Mouse (Mus musculus): Measurements from ENCODE around the gene Olfr450. TPM values are rescaled to one million over a fixed set of nuclear protein-coding genes. Genes with fewer than 3 reads are reported as not detected.

Gene Olfr450
- not detected in 2 replicates for polyA plus RNA-seq (2012; rRNA removed)

GRCm38 (mm10) chr6:42811639-42812038 lies at the start of gene Olfr450:
Gene Olfr450, plus strand, starts transcription at chr6:42811939.
- DNase-seq (ENCODE audit: low read depth): no peak

- DNase-seq (ENCODE audit: low read depth): no peak
Measured at GRCm38 (mm10) chr6:42777066-42777465, 34.7 kb upstream of the Olfr450 start.

- DNase-seq (ENCODE audit: low read depth): no peak
Measured at GRCm38 (mm10) chr6:42784793-42785192, 26.9 kb upstream of the Olfr450 start, which contains the start of gene Olfr452. Gene Olfr452, plus strand, starts transcription at chr6:42785093.

GRCm38 (mm10) chr6:42790247-42790948 lies 21.3 kb upstream of the Olfr450 start:
- no peak for DNase-seq (ENCODE audit: low read depth)

GRCm38 (mm10) chr6:42790949-42791556 lies 20.7 kb upstream of the Olfr450 start:
- no peak for DNase-seq (ENCODE audit: low read depth)

GRCm38 (mm10) chr6:42794982-42795381 lies 16.8 kb upstream of the Olfr450 start:
- DNase-seq (ENCODE audit: low read depth): no peak

- DNase-seq (ENCODE audit: low read depth): no peak
Measured at GRCm38 (mm10) chr6:42834084-42834483, 22.3 kb downstream of the Olfr450 start, which contains the start of gene Olfr449. Gene Olfr449, plus strand, starts transcription at chr6:42834384.

GRCm38 (mm10) chr6:42860222-42860819 lies 48.6 kb downstream of the Olfr450 start:
- DNase-seq (ENCODE audit: low read depth): peak; percentile 2

Other genes starting within 250 kb of the Olfr450 start
- not detected in 2 replicates for gene Tcaf3, start 214.2 kb upstream of the Olfr450 start, polyA plus RNA-seq (2012; rRNA removed)
- gene Tcaf2, start 166.7 kb upstream of the Olfr450 start, polyA plus RNA-seq (2012; rRNA removed): 3.0 and 4.2 TPM in 2 replicates
- 38.8 and 50.3 TPM in 2 replicates for gene Tcaf1, start 101.9 kb upstream of the Olfr450 start, polyA plus RNA-seq (2012; rRNA removed)
- not detected in 2 replicates for gene Olfr453, start 72.6 kb upstream of the Olfr450 start, polyA plus RNA-seq (2012; rRNA removed)
- not detected in 2 replicates for gene Olfr38, start 55.5 kb upstream of the Olfr450 start, polyA plus RNA-seq (2012; rRNA removed)
- gene Olfr452, start 26.8 kb upstream of the Olfr450 start, polyA plus RNA-seq (2012; rRNA removed): not detected in 2 replicates
- gene Olfr449, start 22.4 kb downstream of the Olfr450 start, polyA plus RNA-seq (2012; rRNA removed): not detected in 2 replicates
- gene Olfr448, start 78.5 kb downstream of the Olfr450 start, polyA plus RNA-seq (2012; rRNA removed): not detected in 2 replicates
- gene Olfr447, start 96.9 kb downstream of the Olfr450 start, polyA plus RNA-seq (2012; rRNA removed): not detected in 2 replicates
- not detected in 2 replicates for gene Olfr446, start 109.4 kb downstream of the Olfr450 start, polyA plus RNA-seq (2012; rRNA removed)
- not detected in 2 replicates for gene Olfr444, start 137.1 kb downstream of the Olfr450 start, polyA plus RNA-seq (2012; rRNA removed)

All from gonadal fat pad, adult 2 months (tissue).